Mouse (Mus musculus) T-helper 1 cell (primary cell): Measurements from ENCODE around the gene Sbpl.
"Not testable (repeated sequence)": the region's sequence is repeated elsewhere in the genome, so short reads cannot be mapped to it uniquely, and the experiment has no call there.

Source experiments
- in situ Hi-C: fragments of 300-600 bp; cut with MboI, MseI; formaldehyde crosslinking; loops from one replicate; pipeline ENCODE4 v1.15.1; 2025; ENCODE audit warnings: high pct_unique_total_duplicates

Sbpl gene

GRCm38 (mm10) chr17:23961573-23962122, 6.6 kb upstream of the Sbpl start:
- in situ Hi-C loops = no loop called here

DNA sequence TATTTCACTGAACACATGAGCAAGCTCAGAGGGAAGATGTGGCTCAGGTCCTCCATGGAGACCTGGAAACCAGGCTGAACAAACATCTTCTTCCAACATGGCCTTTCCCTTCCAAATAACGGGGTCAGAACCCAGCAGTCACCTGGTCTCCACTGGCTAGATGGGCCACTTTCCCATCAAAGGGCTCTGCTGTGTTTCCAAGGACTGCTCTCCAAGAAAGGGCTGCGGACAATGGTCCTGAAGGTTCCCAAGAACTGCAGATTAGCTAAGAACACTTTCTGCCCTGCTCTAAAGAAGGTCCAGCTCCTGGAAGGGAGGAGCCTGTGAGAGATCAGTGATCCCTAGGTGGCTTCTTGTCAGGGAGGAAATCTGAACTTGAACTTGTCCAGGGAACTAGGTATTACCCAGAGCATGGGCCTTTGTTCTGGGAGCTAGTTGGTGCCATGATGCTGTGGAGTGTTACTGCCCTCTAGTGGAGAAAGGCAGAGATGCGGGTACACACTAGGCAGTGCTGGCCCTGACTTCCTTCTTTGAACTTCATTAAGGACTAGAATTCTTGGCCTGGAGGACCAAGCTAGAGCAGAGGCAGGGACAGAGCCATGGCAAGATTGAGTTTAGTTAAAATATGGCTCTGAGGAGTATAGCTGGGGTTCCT, 5.1 kb upstream of the Sbpl start:
- in situ Hi-C loops = no loop called here

GRCm38 (mm10) chr17:23950828-23951227, 4.2 kb downstream of the Sbpl start:
- in situ Hi-C loops = not testable (repeated sequence)

- in situ Hi-C loops = no loop called here
Observed at GRCm38 (mm10) chr17:23949068-23949467, 6.0 kb downstream of the Sbpl start.

- in situ Hi-C loops = not testable (repeated sequence)
Observed at GRCm38 (mm10) chr17:23947486-23947885, 7.6 kb downstream of the Sbpl start.

- in situ Hi-C loops = no loop called here
Observed at GRCm38 (mm10) chr17:23941372-23941771, 13.7 kb downstream of the Sbpl start, which contains the start of gene Sbp. TSS of gene Sbp (plus strand) at chr17:23941672.

DNA sequence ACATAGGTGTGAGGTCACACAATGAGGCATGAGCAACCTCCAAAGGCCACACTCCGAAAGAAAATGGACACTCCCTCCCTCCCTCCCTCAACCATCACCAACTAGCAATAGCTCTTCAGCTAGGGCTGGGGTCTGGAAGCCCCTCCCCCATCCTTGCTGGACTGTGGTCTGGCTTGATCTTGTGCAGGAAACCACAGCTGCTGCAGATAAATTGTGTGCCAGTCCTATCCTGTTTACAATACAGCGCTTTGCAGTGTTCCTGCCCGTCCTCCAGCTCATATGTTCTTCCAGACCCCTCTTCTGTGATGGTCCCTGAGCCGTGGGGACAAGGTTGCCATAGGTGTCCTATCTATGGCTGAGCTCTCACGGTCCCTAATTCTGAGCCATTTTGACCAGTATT, 23.9 kb downstream of the Sbpl start:
- in situ Hi-C loops = no loop called here

DNA sequence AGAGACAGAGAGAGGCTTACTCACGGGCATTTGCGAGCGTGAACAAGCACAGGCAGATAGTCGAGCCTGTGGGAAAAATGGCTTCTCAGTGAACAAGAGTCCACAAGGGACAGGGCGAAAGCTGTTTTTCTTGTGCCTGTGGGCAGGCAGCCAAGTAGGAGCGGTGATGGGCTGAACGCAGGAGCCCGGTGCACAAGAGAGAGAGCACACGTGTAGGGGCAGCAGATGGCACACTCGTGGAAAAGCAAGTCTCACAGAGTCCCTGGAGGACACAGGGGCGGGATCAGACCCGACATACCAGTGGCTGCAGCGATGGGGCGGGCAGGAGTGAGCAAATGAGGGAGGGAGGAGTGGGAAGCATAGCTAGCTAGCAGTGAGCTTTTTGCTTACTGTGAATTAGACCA, 30.0 kb downstream of the Sbpl start:
- in situ Hi-C loops = no loop called here

DNA sequence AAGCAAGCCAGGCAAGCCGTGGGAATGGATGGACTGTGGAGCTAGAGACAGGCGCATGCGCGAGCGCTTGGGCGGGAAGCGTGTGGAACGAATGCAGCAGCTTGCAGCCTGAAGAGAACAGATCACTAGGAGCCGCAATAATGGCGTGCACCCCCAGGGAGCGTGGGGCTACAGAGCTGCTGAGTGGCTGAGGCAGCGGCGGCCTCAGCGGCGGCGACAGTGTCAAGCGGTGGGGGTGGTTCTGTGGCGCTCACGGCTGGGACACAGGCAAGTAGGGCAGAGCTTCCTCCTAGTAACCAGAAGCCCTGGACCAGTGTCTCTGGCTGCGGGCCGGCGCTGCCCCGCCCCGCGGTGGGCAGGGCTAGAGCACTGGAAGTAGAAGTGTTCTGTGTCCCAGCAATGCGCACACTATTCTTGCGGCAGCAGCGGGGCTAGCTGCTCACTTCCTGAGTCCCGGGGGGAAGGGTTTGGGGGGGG, 30.5 kb downstream of the Sbpl start:
- in situ Hi-C loops = no loop called here

DNA sequence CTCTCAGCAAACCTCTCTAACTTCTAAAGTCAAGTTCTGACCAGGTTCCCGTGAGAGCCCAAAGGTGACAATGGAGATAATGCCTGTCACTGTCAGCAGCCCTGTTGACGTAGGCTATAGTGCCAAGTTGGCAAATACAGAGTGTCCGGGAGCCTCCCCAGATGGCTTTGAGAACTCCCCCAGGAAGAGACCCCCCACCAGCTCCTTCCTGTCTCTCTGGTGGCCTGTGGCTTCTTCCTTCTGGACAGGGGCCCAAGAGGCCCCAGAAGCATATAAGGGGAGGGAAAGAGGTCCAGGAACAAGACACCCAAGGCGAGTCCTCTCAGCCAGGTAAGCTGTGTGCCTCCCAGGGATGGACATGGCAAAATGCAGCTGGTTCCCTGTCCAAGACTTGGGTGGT, 37.9 kb downstream of the Sbpl start, which contains the start of gene Dcpp3:
Gene Dcpp3, plus strand, starts transcription at position 301 of the 400 bp plus-strand sequence.
- in situ Hi-C loops = loop anchor here (5.0 kb wide), 1 partner anchor 40 kb away; no protein-coding TSS in a partner anchor
